Mouse (Mus musculus): ENCODE data around the gene Trim3. TPM values are rescaled to one million over a fixed set of nuclear protein-coding genes. Genes with fewer than 3 reads are reported as not detected.

Trim3 gene
- 14.5 TPM in 2 replicates for polyA plus RNA-seq (2015; fragmentation: Nextera tagmentation; extraction: Ambion mirVana)

DNA sequence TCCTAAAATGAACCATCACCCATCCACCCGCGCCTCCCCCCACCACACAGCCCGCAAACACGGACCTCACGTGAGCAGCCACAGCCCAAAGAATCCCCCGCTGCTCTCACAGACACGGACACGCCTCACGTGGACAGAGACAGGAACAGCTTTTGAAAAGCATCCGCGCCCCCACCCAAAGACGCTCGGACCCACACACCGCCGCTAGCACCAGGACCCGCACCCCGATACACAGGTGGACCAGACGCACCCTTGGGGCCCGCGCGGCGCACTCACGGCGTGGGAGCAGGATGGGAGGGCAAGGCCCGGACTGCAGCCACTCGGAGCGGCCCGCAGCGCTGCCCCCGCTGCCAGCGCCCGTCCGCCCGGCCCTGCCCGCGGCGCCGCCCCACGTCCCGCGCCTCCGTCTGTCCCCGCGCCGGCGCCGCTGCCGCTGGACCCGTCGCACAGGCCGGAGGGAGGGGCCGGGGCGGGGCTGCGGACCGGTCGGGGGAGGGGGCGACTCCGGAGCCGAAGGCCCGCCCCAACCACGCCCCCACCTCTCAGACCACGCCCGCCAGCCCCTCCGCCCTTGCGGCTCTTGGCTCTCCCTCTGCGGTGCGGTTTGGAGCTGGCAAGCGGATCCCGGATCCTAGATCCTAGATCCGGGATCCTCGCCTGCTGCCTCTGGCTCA is at the start of gene Trim3:
Gene Trim3 (minus strand): TSS at position 445 of the 674 bp plus-strand sequence.
- H3K4me1 ChIP-seq (replicated peaks; ENCODE audit: control insufficient read depth, insufficient read depth), result peaks cover 9% of the 10 kb centered on the region
- H3K4me2 ChIP-seq (replicated peaks; ENCODE audit: low read depth), result peak within 1 kb of the TSS; percentile 73
- DNase-seq (ENCODE audit: low spot score) (peak; percentile 95), ATAC-seq (ENCODE audit: low FRiP score, low TSS enrichment) (peak; percentile 92)
- H3K27ac ChIP-seq (replicated peaks), result peak within 1 kb of the TSS; percentile 83
- H3K9me3 ChIP-seq (ENCODE audit: control insufficient read depth, low read length), result no peaks in the 10 kb centered on the region
- peak within 1 kb of the TSS; percentile 80 for H3K4me3 ChIP-seq (ENCODE audit: low read depth, low read length)
- peaks cover 3% of the 10 kb centered on the region; the same call in 1 of the 2 replicates for H3K36me3 ChIP-seq (ENCODE audit: control insufficient read depth, insufficient read depth, low read length)
- under 1% methylated on average over 52 of the region's 71 CpGs for WGBS
- H3K27me3 ChIP-seq (ENCODE audit: control insufficient read depth, insufficient read depth, low read length), result no peaks in the 10 kb centered on the region
- no peak for TF ChIP-seq EP300 (optimal IDR thresholded peaks at IDR 0.05)
- 0 out of 2 replicates have a peak, but pooled peaks have one; percentile 3 for TF ChIP-seq CTCF (IDR thresholded peaks at IDR 0.05; ENCODE audit: low read depth)
- peak within 1 kb of the TSS; percentile 77 for H3K9ac ChIP-seq (ENCODE audit: low read length)

DNA sequence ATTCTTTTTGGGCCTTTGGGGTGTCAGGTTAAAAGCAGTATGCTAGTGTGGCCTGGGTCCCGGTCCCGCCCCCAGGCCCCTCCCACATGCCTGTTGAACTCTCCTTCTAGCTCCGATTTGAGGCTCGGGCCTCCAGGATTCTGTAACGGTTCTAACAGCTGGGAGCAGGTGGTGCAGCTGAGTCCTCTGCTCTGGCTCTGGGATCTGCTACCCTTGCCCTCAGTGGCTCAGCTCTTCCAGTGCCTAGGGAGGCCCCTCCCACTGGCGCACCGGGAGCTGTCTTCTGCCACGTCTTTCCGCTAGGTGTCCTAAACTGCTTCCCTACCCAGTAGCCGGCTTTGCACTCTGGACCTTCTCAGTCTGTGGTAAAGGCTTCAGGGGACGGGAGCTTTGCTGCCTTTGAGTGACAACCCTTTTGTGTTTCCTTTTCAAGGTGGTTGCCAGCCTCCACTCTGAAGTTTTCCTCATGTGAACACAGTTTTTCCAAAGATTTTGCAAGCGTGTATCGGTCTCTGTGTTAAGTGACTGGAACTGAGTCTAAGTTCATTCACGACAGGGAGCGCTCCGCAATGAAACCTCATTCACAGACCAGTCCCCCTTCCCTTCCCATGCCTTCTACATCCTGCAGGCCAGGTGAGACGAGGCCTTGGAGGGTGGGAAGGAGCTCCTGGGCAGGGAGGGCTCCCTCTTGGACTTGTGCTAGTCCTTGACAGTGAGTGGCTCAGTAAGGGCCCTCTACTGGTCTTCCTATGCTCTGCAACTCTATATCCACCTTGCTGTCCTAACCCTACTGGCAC is 17.5 kb upstream of the Trim3 start, which contains the start of gene Dnhd1:
Gene Dnhd1 (plus strand): TSS at position 189 of the 797 bp plus-strand sequence.
- no peaks in the 10 kb centered on the region for H3K36me3 ChIP-seq (ENCODE audit: control insufficient read depth, insufficient read depth, low read length)
- WGBS, result 1% methylated on average over 17 of the region's 17 CpGs
- no peaks in the 10 kb centered on the region for H3K27me3 ChIP-seq (ENCODE audit: control insufficient read depth, insufficient read depth, low read length)
- ATAC-seq (ENCODE audit: low FRiP score, low TSS enrichment), result peak; percentile 96
- no peak for TF ChIP-seq EP300 (optimal IDR thresholded peaks at IDR 0.05)
- TF ChIP-seq CTCF (IDR thresholded peaks at IDR 0.05; ENCODE audit: low read depth), result peak; percentile 72
- H3K4me3 ChIP-seq (ENCODE audit: low read depth, low read length), result peak within 1 kb of the TSS; percentile 43
- peak within 1 kb of the TSS; percentile 83 for H3K4me2 ChIP-seq (replicated peaks; ENCODE audit: low read depth)
- peak; percentile 86 for DNase-seq (ENCODE audit: low spot score)
- peak within 1 kb of the TSS; percentile 41 for H3K9ac ChIP-seq (ENCODE audit: low read length)
- H3K4me1 ChIP-seq (replicated peaks; ENCODE audit: control insufficient read depth, insufficient read depth), result no peaks in the 10 kb centered on the region
- no peaks in the 10 kb centered on the region for H3K9me3 ChIP-seq (ENCODE audit: control insufficient read depth, low read length)
- peak within 1 kb of the TSS; percentile 53 for H3K27ac ChIP-seq (replicated peaks)

DNA sequence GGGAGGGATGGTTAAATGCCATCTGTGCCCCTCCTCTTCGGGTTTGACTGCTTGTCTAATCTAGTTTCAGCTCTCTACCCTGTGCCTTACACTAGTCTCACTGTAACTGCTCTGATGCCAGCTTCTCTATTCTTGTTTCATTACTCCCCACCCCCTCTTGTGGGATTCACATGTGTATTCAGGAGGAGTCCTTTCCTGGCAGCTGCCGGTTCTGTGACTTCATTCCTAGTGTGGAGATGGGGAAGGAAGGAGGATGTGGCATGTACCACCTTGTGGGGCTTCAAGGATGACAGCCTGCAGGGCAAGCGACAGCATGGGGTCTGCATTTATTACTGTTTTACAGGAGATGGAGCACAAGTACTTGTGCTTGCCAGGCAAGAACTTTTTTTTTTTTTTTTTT is 8.6 kb upstream of the Trim3 start:
- no peak for ATAC-seq (ENCODE audit: low FRiP score, low TSS enrichment)
- H3K27me3 ChIP-seq (ENCODE audit: control insufficient read depth, insufficient read depth, low read length), result no peaks in the 10 kb centered on the region
- TF ChIP-seq EP300 (optimal IDR thresholded peaks at IDR 0.05) (no peak), CTCF (IDR thresholded peaks at IDR 0.05; ENCODE audit: low read depth) (no peak)
- no peaks in the 10 kb centered on the region for H3K9me3 ChIP-seq (ENCODE audit: control insufficient read depth, low read length)
- H3K4me2 ChIP-seq (replicated peaks; ENCODE audit: low read depth), result no peak overlapping the region
- WGBS, result 62% methylated on average over 3 of the region's 3 CpGs
- H3K27ac ChIP-seq (replicated peaks), result no peak overlapping the region
- DNase-seq (ENCODE audit: low spot score), result no peak
- H3K9ac ChIP-seq (ENCODE audit: low read length), result no peak overlapping the region
- H3K36me3 ChIP-seq (ENCODE audit: control insufficient read depth, insufficient read depth, low read length), result no peaks in the 10 kb centered on the region; the same call in 1 of the 2 replicates
- no peak overlapping the region for H3K4me3 ChIP-seq (ENCODE audit: low read depth, low read length)
- H3K4me1 ChIP-seq (replicated peaks; ENCODE audit: control insufficient read depth, insufficient read depth), result peaks cover 12% of the 10 kb centered on the region; the same call in 1 of the 2 replicates

DNA sequence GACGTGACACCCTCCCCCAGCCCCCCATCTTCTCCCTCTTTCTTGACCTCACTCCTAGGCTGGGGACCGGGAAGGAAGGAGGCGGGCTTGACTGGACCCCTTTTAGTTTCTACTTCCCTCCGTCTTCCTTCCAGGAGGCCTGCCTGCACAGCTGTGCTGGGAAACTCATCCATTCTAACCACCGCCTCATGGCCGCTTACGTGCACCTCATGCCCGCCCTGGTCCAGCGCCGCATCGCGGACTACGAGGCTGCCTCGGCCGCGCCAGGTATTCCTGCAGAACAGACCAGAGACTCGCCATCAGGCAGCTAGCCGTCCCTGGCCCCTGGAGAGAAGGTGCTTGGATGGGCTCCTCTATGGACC is 7.5 kb upstream of the Trim3 start:
- peak overlapping the region; percentile 73 for H3K4me3 ChIP-seq (ENCODE audit: low read depth, low read length)
- ATAC-seq (ENCODE audit: low FRiP score, low TSS enrichment) (peak; percentile 17), DNase-seq (ENCODE audit: low spot score) (peak; percentile 48)
- H3K27ac ChIP-seq (replicated peaks), result peak overlapping the region; percentile 92
- H3K27me3 ChIP-seq (ENCODE audit: control insufficient read depth, insufficient read depth, low read length), result no peaks in the 10 kb centered on the region
- H3K4me1 ChIP-seq (replicated peaks; ENCODE audit: control insufficient read depth, insufficient read depth), result peaks cover 12% of the 10 kb centered on the region; the same call in 1 of the 2 replicates
- H3K9me3 ChIP-seq (ENCODE audit: control insufficient read depth, low read length), result no peaks in the 10 kb centered on the region
- peaks cover 3% of the 10 kb centered on the region; the same call in 1 of the 2 replicates for H3K36me3 ChIP-seq (ENCODE audit: control insufficient read depth, insufficient read depth, low read length)
- WGBS, result 1% methylated on average over 18 of the region's 18 CpGs
- TF ChIP-seq CTCF (IDR thresholded peaks at IDR 0.05; ENCODE audit: low read depth), result peak; percentile 29; the same call in 1 of the 2 replicates
- no peak for TF ChIP-seq EP300 (optimal IDR thresholded peaks at IDR 0.05)
- peak overlapping the region; percentile 93 for H3K4me2 ChIP-seq (replicated peaks; ENCODE audit: low read depth)
- H3K9ac ChIP-seq (ENCODE audit: low read length), result peak overlapping the region; percentile 83

DNA sequence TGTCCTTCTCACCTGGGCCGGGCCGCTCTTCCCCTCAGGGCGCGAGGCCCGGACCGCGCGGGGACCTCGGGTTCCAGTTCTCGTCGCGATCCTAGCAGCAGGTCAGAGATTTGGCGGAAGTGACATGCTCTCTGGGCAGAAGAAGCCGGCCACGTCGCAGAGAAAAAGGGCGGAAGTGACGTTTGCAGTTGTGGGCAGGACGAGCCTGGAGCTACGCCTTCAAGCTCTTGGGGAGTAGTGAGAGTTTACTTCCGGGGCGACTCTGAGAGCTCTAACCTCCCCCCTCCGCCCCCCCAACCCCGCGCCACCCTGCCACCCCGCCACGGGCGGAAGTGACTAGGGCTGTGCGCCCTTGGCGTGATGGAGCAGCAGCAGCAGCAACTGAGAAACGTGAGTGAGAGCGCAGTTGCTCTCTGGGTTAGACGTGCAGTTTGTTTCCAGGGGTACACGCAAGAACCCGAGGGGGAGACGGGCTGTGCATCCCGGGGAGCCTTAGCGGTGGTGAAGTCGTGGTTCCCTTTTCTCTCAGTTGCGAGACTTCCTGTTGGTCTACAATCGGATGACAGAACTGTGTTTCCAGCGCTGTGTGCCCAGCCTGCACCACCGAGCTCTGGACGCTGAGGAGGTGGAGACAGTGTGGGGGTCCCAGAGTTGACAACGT is 7.0 kb upstream of the Trim3 start, which contains the start of the genes Arfip2 and Gm45799:
Gene Arfip2 (minus strand): TSS at position 184 of the 661 bp plus-strand sequence.
Gene Gm45799 (plus strand): TSS at position 320 of the 661 bp plus-strand sequence.
- ATAC-seq (ENCODE audit: low FRiP score, low TSS enrichment), result peak; percentile 97
- H3K9ac ChIP-seq (ENCODE audit: low read length), result peak within 1 kb of the TSS; percentile 88

More for the DNA sequence above, 7.0 kb upstream of the Trim3 start, which contains the start of the genes Arfip2 and Gm45799:
- Histone ChIP-seq H3K36me3 (ENCODE audit: control insufficient read depth, insufficient read depth, low read length) (peaks cover 3% of the 10 kb centered on the region; the same call in 1 of the 2 replicates), H3K27me3 (ENCODE audit: control insufficient read depth, insufficient read depth, low read length) (no peaks in the 10 kb centered on the region), H3K9me3 (ENCODE audit: control insufficient read depth, low read length) (no peaks in the 10 kb centered on the region), H3K4me1 (replicated peaks; ENCODE audit: control insufficient read depth, insufficient read depth) (peaks cover 12% of the 10 kb centered on the region; the same call in 1 of the 2 replicates), H3K27ac (replicated peaks) (peak within 1 kb of the TSS; percentile 92), H3K4me2 (replicated peaks; ENCODE audit: low read depth) (peak within 1 kb of the TSS; percentile 93), H3K4me3 (ENCODE audit: low read depth, low read length) (peak within 1 kb of the TSS; percentile 73)
- no peak for TF ChIP-seq CTCF (IDR thresholded peaks at IDR 0.05; ENCODE audit: low read depth)
- TF ChIP-seq EP300 (optimal IDR thresholded peaks at IDR 0.05), result no peak
- peak; percentile 97 for DNase-seq (ENCODE audit: low spot score)
- under 1% methylated on average over 43 of the region's 45 CpGs for WGBS

Measured in stomach, postnatal 0 days (tissue).